Mouse (Mus musculus) left cerebral cortex, postnatal 25 days (tissue): ENCODE measurements at regions not wholly inside any gene's neighbourhood (a gene's known extent, or its start where the extent isn't known, plus 50 kb on each side); places are given as distances from the start of the nearest gene placed in this dataset.
A peak's percentile ranks its signal among the peaks of the same experiment; 100 is the strongest.

Experiments
- DNase-seq, 2 experiments: peaks; one replicate each; pipeline ENCODE4 v3.0.0; 2022; ENCODE audit warnings: low spot score in 2 of 2, mixed read lengths in 1 of 2
- intact Hi-C: fragments of 180-260 bp; cut with DNase I; formaldehyde crosslinking; loops from one replicate; pipeline ENCODE4 v1.15.1; 2025

DNA sequence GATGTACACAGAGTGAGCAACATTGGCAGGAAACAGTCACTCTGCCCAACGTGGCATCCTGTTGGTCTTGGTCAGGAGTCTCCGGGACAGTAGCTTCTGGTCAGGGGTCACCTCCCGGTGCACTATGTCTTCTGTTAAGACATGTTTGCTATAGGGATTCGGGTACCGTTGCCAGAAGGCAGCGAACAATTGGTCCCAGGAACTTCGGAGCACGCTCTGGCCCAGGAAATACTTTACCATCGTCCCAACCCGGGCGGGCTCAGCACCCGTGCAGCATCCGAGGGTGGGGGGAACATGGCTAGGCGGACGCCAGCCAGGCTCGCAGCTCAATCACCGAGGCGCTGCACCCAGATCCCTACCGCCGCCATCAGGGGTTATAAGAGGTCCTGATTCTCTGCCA, 80.6 kb upstream of the Adam23 start:
- intact Hi-C loops, result no loop called here
- DNase-seq, result no peak

DNA sequence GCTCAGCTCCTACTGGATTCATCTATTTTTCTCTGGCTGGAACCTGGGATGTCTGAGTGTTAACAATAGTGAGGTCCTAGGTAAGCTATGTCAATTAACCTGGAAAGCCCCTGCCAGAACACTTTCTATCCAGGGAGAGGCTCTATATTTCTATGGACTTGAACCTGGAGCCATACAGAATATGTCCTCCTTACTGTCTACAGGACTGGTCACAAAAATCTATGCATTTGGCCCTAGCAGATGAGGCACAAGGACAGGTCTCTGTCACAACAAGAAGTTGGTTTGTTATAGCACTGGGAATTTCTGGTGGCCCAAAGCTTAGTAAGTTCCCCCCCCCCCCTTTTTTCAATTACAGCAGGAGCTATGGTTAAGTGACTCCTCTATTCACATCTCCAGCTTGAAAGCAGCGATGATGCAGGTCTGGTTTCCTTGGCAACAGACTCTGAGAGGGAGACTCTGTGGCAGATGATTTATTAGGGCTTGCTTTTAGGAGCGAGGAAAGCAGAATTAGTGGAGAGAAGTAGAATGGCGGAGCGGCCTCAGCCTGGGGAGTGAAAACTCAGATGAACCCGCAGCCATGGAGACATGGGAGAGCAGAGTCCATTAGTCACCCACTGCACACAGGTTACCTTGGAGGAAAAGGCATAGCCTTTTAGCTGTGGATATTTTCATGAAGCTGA, 77.9 kb upstream of the Adam23 start:
- DNase-seq, result peak; percentile 55 to 60
- intact Hi-C loops, result no loop called here

DNA sequence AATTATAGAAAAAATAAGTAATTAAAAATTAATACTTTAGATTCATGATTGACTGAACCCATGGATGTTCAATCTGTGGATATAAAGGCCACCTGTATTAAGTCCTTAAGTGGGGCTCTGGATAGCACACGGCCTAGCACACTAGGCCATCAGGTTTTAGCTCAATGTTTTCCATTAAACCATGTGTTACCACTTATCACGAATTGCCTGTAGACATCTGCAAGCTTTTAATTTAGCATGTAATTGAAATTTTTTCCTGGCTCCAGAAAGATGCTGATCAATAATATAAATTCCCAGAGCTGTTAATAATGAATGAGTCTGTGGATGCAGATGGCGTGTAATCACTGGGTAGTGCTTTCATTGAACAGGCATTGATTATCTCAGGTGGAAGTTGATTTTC, 76.8 kb upstream of the Adam23 start:
- intact Hi-C loops, result no loop called here
- no peak for DNase-seq

DNA sequence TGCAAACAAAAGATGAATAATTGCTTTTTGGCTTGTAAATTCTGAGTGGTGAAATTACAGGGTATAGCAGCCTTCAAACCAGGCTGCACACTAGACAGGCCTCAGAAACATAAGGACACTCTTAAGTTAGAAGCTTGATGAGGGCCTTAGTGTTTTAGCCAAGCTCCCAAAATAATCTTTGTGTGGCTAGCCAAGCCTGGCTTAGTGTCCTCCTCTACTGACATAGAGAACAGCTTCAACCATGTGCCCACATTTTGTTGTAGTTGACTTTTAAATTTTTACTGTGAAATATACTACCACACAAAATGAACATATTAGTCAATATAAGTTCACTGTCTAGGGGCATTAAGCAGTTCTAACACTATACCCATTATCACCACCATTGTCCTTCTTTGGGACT, 76.1 kb upstream of the Adam23 start:
- DNase-seq, result peak in 1 of 2 experiments; percentile 23
- intact Hi-C loops, result no loop called here

DNA sequence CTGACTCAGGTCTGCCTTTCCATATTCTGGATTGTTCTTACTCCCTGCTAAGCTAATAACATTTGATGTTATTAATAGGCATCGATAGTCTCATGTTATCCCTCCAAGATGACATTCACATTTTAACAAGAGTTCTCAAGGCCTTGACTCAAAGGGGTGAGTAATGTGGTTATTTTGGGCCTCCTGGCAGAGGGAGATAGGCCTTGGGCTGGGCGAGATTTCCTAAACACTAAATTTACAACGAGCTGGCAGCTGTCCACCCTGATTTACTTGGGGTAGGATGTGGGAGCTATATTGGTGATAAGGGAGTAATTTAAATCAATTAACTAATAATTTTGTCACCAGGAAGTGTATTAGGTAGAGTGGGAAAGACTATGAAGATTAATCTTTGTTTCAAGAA, 62.6 kb upstream of the Adam23 start:
- intact Hi-C loops, result no loop called here

DNA sequence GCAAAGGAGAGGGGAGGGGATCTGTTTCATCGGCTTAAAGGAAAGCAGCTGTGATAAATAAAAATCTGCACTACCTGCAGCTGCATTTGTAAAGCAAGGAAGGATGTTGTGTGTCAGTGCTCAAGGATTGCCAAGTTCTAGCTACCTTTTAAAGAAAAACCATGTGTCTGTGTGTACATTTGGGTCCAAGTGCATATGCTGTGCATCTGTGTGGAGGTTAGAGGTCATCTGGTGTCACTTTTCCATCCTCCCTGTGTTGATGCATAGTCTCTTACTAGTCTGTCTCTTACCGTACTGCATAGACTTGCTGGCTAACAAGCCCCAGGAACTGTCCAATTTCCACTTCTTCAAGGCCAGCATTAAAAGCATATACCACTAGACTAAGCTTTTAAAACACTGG, 60.6 kb upstream of the Adam23 start:
- no peak for DNase-seq
- intact Hi-C loops, result no loop called here

More for the DNA sequence above, 62.6 kb upstream of the Adam23 start:
- DNase-seq, result peak in 1 of 2 experiments; percentile 7

DNA sequence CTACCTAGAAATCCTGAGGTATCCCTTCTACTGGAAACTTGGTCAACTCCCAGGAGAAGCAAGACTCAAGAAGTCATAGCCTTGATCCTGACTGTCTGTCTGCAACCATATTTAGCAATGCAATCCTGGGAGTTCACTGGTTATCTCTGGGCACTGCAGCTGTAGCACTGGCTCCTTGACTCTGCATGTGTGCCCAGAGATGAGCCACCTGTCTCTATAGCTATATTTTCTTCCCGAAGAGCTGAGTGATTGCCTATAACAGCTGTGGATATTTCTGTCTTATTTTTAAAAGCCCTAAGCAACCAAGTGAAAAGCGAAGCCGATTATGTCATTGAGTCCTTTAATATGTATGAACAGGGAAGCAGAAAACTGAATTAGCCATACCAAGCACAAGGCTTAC, 50.3 kb upstream of the Adam23 start:
- DNase-seq, result no peak
- intact Hi-C loops, result no loop called here
